Mouse (Mus musculus): Measurements from ENCODE around the gene Acer2.
"Not testable (repeated sequence)": the region's sequence is repeated elsewhere in the genome, so short reads cannot be mapped to it uniquely, and the experiment has no call there.

DNA sequence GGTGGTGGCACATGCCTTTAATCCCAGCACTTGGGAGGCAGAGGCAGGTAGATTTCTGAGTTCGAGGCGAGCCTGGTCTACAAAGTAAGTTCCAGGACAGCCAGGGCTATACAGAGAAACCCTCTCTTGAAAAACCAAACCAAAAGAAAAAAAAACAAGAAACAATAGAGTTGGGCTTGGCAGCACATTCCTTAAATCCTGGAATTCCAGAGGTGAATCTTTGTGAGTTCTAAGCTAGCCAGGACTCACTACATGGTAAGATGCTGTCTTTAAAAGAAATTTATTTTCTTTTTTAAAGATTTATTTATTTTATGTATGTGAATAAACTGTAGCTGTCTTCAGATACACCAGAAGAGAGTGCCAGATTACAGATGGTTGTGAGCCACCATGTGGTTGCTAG lies 33.1 kb upstream of the Acer2 start:
- TF ChIP-seq CTCF (IDR thresholded peaks at IDR 0.05; ENCODE audit: borderline replicate concordance, extremely low read depth, insufficient read depth, insufficient read length); POLR2A (IDR thresholded peaks at IDR 0.05; ENCODE audit: borderline replicate concordance, extremely low read depth, insufficient read depth, insufficient read length, poor library complexity, severe bottlenecking): not testable (repeated sequence)
